Mouse (Mus musculus) central nervous system, embryonic 14 days (tissue): Measurements from ENCODE around the gene Olfr177. TPM values are rescaled to one million over a fixed set of nuclear protein-coding genes. Genes with fewer than 3 reads are reported as not detected.

Experiments used
- polyA plus RNA-seq: library from polyadenylated mRNA; depleted of rRNA; stranded (reverse); fragments of >200 nt; gene quantifications from 2 replicates; pipeline ENCODE4 v1.2.3, GENCODE M21; 2012; rRNA removed

Gene Olfr177
- not detected in 2 replicates for polyA plus RNA-seq

GRCm38 (mm10) chr16:58874668-58875067 lies at the start of gene Olfr177:
Olfr177 (minus strand) TSS chr16:58874768.

GRCm38 (mm10) chr16:58891963-58892362 lies 17.4 kb upstream of the Olfr177 start, which contains the start of gene Olfr178:
Olfr178 (minus strand) TSS chr16:58892063.

DNA sequence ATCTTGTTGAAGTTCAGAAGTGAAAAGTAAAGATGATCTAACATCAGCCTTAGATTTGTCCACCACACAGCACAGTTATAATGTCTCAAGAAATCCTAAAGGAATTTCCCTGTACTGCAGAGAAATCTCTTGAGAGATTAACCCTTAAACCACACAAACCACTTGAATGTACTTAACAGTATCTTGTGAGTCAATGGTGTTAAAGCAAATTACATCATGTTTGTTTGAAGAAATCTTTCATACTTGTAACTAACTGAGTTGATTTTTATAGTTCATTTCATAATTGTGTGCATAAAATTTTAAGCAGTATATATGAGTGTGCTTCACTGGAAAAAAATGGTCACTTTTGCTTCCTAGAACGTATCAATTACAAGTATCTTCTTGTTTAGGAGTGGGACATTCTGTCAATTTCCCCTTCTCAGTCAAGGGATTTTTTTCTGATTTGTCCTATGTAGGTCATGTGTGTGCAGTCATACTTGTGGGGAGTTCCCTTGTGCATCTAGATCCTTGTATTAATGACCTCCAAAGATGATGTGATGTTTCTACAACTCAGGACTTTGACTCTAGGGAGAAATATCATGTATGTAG lies 47.7 kb downstream of the Olfr177 start, which contains the start of gene Olfr175-ps1:
Olfr175-ps1 (minus strand) TSS at position 51 of the 588 bp plus-strand sequence.

Other genes with a start within 250 kb of the Olfr177 start
- 0.05 and 0.09 TPM in 2 replicates for gene E330017A01Rik, start 236.0 kb downstream of the Olfr177 start, polyA plus RNA-seq
- gene Cpox, start 204.5 kb downstream of the Olfr177 start, polyA plus RNA-seq = 11.1 and 13.3 TPM in 2 replicates
- gene Gpr15, start 155.7 kb downstream of the Olfr177 start, polyA plus RNA-seq = 0.13 and 0.15 TPM in 2 replicates
- 98.9 and 102 TPM in 2 replicates for gene Cldnd1, start 146.9 kb downstream of the Olfr177 start, polyA plus RNA-seq
- not detected in 2 replicates for gene Olfr172, start 111.6 kb downstream of the Olfr177 start, polyA plus RNA-seq
- gene Olfr173, start 74.5 kb downstream of the Olfr177 start, polyA plus RNA-seq = not detected in 2 replicates
- gene Olfr175-ps1, start 48.0 kb downstream of the Olfr177 start, polyA plus RNA-seq = not detected in 2 replicates
- gene Olfr178, start 17.3 kb upstream of the Olfr177 start, polyA plus RNA-seq = not detected in 2 replicates
- gene Olfr181, start 54.0 kb upstream of the Olfr177 start, polyA plus RNA-seq = not detected in 2 replicates
- not detected in 2 replicates for gene Olfr180, start 54.6 kb upstream of the Olfr177 start, polyA plus RNA-seq
- gene Olfr183, start 120.6 kb upstream of the Olfr177 start, polyA plus RNA-seq = not detected in 2 replicates
- gene Olfr186, start 155.5 kb upstream of the Olfr177 start, polyA plus RNA-seq = not detected in 2 replicates
- not detected in 2 replicates for gene Olfr187, start 165.0 kb upstream of the Olfr177 start, polyA plus RNA-seq
- not detected in 2 replicates for gene Olfr190, start 203.2 kb upstream of the Olfr177 start, polyA plus RNA-seq
- not detected in 2 replicates for gene Olfr191, start 215.1 kb upstream of the Olfr177 start, polyA plus RNA-seq
- not detected in 2 replicates for gene Olfr193, start 237.1 kb upstream of the Olfr177 start, polyA plus RNA-seq
- gene Olfr194, start 246.3 kb upstream of the Olfr177 start, polyA plus RNA-seq = not detected in 2 replicates